Mouse (Mus musculus): ENCODE data around the gene Opa1.

Gene Opa1

DNA sequence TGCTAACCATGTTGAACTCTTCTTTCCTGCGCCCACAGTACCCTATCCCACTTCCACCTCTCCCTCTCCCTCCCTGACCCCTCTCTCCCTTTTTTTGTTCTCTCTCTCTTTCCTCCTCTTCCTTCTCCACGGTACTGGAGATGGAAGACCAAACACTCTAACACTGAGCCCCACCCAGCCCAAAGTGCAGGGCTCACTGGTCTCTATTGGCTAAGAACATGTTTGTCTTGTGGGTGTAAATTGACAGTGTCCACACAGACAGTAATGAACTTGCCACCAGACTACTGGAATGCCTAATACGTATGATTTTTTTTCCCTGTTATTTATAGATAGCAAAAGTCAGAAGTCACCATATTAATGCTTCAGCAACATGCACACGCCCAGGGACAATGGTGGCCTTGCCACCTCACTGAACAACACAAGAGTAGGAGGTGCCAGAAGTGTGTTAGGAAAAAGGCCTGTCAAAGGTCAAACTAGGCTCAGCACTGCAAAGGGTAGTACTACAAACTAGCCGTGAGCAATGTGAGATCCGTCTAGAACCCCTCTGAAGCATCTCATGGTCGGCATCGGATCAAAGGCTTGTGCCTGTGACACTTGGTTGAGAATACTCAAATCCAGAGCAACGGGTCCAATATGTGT is 77.2 kb downstream of the Opa1 start:
- no peak for DNase-seq (ENCODE audit: extremely low spot score, low read depth, low spot score)

DNA sequence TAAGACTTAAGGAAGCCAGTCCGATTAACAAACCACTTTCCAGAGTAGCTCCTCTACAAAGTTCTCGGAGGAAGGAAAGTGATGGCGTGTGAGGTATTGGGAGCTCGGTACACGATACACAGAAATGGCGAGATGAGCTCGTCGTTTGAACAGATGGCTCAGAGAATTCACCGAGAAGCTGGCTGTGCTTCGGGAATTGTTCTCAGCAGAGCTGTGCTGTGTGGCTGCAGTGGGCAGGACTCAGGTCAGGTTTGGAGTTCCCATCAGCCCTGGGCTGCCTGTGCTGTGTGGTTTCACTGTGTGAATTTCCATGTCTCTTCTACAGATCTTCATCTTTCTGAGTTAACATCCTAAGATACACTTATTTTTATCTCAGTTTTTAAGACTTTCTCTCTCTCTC is 77.8 kb downstream of the Opa1 start:
- DNase-seq (ENCODE audit: extremely low spot score, low read depth, low spot score): no peak

GRCm38 (mm10) chr16:29657650-29658548 is 78.8 kb downstream of the Opa1 start:
- DNase-seq (ENCODE audit: extremely low spot score, low read depth, low spot score): no peak

DNA sequence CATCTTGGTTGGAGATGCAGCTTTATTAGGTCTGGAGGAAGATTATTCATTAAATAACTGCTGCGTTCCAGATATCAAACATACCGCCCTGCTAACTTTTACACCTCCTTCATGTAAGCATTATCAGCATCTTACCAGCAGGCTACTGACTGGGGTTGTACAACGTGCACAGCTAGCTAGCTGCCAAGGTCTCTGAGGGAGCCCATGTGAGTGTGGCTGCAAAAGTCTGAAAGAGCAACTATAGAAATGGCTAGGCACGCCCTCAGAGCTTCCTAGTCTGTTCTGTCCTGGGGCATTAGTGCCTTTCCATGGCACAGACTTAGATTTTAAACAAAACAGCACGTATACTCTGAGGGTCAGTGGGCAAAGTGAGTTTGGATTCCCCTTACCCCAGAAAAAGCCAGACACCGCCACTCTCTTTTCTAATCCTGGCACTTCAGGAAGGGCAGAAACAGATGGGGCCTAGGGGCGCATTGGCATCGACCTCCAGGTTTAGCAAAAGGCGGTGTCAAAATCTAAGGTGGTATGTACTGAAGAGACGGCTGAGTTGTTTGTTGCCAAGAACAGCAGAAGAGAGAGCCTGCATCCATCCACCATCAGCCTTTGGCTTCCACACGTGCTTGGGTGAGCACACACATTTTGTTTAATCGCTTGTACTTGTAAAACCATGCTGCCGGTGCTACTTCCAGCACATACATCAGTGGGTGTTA is 80.1 kb downstream of the Opa1 start:
- DNase-seq (ENCODE audit: extremely low spot score, low read depth, low spot score): no peak

DNA sequence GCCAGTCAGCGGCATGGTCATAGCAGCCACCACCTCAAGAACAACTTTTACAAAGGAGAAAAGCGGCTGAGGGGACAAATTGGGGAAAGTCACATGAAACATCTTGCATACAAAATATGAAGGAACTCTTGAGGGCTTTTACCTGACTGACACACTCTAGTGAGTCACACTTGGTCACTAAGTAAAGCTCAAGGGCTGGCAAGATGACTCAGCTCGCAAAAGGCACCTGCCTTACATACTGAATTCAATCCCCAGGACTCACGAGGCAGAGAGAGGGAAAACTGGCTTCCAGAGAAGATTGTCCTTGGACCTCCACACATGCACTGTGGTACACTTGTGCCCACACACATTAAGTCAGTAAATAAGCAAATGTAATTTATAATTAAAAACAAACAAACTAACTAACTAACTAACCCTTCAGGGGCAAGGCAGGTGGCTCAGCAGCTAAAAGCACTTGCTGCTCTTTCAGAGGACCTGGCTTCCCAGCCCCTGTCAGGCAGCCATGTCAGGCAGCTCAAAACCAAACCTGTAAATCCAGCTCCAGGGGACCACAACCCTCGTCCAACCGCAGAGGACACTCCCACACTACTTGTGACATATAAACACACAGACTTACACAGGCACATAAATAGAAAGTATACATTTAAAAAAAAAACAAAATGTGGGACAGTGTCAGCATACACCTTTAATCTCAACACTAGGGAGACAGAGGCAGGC is 84.1 kb downstream of the Opa1 start:
- DNase-seq (ENCODE audit: extremely low spot score, low read depth, low spot score): no peak

DNA sequence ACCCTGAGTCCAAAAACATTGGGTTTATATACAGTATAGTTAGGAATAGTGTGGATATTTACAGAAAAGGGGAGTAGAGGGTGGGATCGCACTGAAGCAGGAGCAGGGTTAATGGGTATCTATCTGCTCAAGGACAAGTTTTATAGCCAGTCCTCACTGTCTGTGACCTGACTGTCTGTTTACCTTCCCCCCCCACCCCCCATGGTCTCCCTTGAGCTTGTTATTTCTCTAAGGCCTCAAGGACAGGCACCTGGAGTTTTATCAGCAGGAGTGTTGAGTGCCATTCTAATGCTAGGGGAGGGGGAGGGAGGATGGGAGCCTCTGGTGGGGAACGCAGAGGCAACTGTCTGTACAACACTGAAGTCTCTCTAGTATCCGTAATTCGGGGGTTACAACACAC is 85.3 kb downstream of the Opa1 start:
- no peak for DNase-seq (ENCODE audit: extremely low spot score, low read depth, low spot score)

GRCm38 (mm10) chr16:29666991-29667701 is 88.0 kb downstream of the Opa1 start:
- DNase-seq (ENCODE audit: extremely low spot score, low read depth, low spot score): no peak

DNA sequence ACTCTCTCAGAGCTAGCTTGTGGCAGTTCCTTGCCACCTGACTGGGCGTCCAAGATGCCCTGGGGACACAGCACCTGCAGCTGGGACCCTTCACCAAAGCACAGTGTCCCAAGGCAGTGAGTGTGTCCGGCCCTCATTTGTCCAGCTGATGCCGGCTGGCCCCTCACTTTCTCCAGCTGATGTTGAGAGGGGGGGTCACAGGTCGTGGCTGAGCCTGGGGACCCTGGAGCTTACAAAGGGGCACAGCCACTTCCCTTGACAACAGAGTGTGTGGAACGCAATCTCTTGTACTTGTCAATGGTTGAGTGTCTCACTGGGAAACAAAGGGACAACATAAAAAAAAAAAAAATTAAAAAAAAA is 88.5 kb downstream of the Opa1 start:
- no peak for DNase-seq (ENCODE audit: extremely low spot score, low read depth, low spot score)

DNA sequence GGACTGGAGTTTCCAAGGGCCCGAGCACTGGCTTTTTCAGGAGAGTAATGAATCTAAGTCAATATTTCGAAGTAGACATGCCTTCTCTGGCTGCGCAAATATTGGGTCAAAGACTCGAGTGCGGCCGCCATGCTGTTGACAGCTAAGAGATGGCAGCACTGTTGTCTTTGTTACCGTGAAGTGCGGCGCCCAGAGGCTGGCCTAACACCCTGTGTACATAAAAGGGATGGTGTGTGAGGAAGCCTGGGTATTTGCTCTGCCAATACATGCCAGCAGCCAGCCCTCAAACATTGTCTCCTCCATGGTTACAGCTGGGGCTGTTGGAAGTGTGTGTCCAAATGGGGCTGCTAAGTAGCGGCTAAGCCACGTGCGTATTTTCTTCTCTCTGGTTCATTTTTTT is 89.3 kb downstream of the Opa1 start:
- no peak for DNase-seq (ENCODE audit: extremely low spot score, low read depth, low spot score)

- no peak for DNase-seq (ENCODE audit: extremely low spot score, low read depth, low spot score)
Observed at GRCm38 (mm10) chr16:29670806-29671205, 91.7 kb downstream of the Opa1 start.

GRCm38 (mm10) chr16:29673230-29673629 is 94.1 kb downstream of the Opa1 start:
- no peak for DNase-seq (ENCODE audit: extremely low spot score, low read depth, low spot score)

- no peak for DNase-seq (ENCODE audit: extremely low spot score, low read depth, low spot score)
Observed at GRCm38 (mm10) chr16:29679607-29680006, 100.5 kb downstream of the Opa1 start.

DNA sequence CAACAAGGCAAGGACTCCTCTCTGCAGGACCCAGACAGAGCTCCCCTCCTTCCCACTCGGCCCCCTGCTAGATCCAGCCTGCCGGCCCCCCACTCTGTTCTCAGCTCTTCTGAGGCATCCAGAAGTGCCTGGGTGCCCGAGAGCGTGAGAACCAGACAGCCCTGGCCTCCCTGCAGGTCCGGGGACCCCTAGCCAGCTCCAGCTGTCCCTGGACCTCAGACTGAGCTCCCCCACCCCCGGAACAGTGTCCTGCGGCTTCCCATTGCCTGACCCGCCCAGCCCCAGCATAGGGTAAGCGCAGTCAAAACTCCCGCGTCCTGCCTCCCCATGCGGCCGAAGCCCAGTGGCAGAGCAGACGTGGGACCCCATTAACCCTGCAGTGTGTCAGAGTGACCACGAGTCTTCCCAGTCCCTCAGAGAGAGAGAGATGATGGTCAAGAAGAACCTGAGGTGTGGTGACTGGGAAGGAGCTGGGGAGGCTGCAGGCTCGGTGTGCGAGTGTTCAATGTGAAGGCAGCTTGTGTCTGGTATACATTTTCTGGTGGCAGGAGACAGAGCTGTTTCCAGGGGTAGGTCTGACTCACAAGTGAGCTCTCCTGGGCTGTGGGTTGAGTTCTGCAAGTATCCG is 101.5 kb downstream of the Opa1 start:
- DNase-seq (ENCODE audit: extremely low spot score, low read depth, low spot score): no peak

- DNase-seq (ENCODE audit: extremely low spot score, low read depth, low spot score): no peak
Observed at GRCm38 (mm10) chr16:29682555-29683431, 103.7 kb downstream of the Opa1 start.

DNA sequence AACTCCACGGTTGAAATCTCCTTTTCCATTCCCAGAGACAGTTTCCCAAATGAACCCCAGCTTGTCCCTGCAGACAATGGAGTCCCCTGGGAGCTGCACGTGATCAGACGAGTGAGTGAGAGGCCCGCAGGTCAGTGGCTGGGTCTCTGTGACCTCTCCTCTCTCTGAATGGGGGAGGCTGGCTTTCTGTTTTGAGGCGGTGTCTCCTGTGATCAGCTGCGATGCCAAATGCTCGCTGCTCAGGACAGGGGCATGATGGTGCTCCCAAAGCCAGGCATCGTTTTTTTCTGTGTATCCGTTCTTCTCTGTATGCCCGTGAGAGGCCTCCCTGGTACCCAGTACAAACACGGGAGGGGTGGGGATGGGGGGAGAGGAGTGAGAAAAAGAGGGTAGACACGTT is 104.4 kb downstream of the Opa1 start:
- DNase-seq (ENCODE audit: extremely low spot score, low read depth, low spot score): no peak

GRCm38 (mm10) chr16:29684111-29684510 is 105.0 kb downstream of the Opa1 start:
- no peak for DNase-seq (ENCODE audit: extremely low spot score, low read depth, low spot score)

GRCm38 (mm10) chr16:29684641-29685040 is 105.5 kb downstream of the Opa1 start:
- no peak for DNase-seq (ENCODE audit: extremely low spot score, low read depth, low spot score)

DNA sequence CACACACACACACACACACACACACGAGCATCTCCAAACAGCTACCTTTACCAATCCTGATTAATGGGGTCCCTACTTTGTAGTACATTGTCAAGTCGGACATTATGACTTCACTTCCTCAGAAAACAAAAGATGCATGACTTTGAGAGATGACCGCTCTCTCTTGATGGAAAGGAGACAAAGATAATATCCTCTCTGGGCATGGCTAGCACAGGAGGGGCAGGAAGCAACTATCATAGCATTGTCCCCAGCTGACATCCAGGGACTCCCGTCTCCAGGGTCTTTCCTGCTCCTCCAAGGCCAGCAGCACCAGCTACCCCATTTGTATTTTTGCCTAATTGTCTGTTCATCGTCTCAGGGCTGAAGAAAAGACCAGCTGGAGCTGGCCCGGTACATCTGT is 107.0 kb downstream of the Opa1 start:
- DNase-seq (ENCODE audit: extremely low spot score, low read depth, low spot score): no peak

Data from hindlimb bud, embryonic 11.5 days (tissue).